Comparison of ENCODE assay signal across 30 mouse cellular contexts in the genomic region with DNA sequence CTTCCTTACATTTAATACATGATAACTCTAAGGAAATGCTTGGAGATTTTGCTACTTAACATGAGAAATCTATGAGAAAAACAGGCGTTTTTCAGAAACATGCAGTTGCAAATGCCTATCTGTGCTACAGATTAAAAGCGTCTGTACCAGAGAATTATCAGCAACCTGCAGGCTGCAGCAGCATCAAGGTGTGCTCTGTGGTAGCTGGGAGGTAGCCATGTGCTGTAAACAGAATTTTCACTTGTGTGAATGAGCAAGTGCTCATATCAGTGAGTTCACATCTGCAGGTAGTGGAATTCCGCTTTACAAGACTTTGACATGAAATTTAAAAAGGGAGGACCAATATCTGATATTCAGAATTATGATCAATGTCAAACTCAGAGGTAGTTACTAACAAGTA. TPM values are rescaled to one million over a fixed set of nuclear protein-coding genes. Genes with fewer than 3 reads are reported as not detected.
DNase-seq lines count a peak whose midpoint lies in the region; ATAC-seq and TF ChIP-seq lines count a peak whose summit lies in the region.
"Had no signal": no experiment of that assay in that cellular context is flagged by ENCODE, and none has a peak within 500 bp of the region (broad histone marks: within the 10 kb centered on the region; RNA-seq: fewer than 3 reads in every experiment).

No protein-coding gene starts in this region.

- H3K4me2 ChIP-seq in midbrain, embryonic 11.5 days = no peak overlapping the region
- H3K4me2 ChIP-seq in midbrain, embryonic 15.5 days = no peak overlapping the region
- no peak overlapping the region for H3K4me2 ChIP-seq in liver, embryonic 14.5 days (ENCODE audit: low read depth)
- H3K4me2 ChIP-seq in liver, postnatal 0 days (ENCODE audit: low read depth, low read length) = no peak overlapping the region
- H3K4me2 ChIP-seq: embryonic facial prominence, embryonic 12.5 days; embryonic facial prominence, embryonic 15.5 days; heart, embryonic 13.5 days; hindbrain, embryonic 15.5 days had no signal

- H3K9me3 ChIP-seq in midbrain, embryonic 11.5 days (ENCODE audit: control insufficient read depth, low read length) = no peaks in the 10 kb centered on the region
- H3K9me3 ChIP-seq in midbrain, embryonic 15.5 days = no peaks in the 10 kb centered on the region
- no peaks in the 10 kb centered on the region for H3K9me3 ChIP-seq in liver, embryonic 14.5 days (ENCODE audit: control insufficient read depth, low read length)
- H3K9me3 ChIP-seq in liver, postnatal 0 days (ENCODE audit: low read length) = no peaks in the 10 kb centered on the region
- H3K9me3 ChIP-seq: embryonic facial prominence, embryonic 12.5 days; embryonic facial prominence, embryonic 15.5 days; G1E; heart, embryonic 10.5 days; heart, embryonic 13.5 days; hindbrain, embryonic 15.5 days had no signal

- H3K4me1 ChIP-seq in midbrain, embryonic 11.5 days (ENCODE audit: control insufficient read depth, insufficient read depth, low read length) = no peaks in the 10 kb centered on the region
- no peaks in the 10 kb centered on the region for H3K4me1 ChIP-seq in midbrain, embryonic 15.5 days
- H3K4me1 ChIP-seq in liver, embryonic 14.5 days (replicated peaks; ENCODE audit: control insufficient read depth in 2 of 2, insufficient read depth in 2 of 2, low read length in 1 of 2) = peaks cover 2 to 3% of the 10 kb centered on the region in 2 experiments; a peak in 1 of 4 replicates
- H3K4me1 ChIP-seq in liver, postnatal 0 days (ENCODE audit: insufficient read depth) = no peaks in the 10 kb centered on the region
- H3K4me1 ChIP-seq: embryonic facial prominence, embryonic 12.5 days; embryonic facial prominence, embryonic 15.5 days; hindbrain, embryonic 15.5 days had no signal

- no peak overlapping the region for H3K27ac ChIP-seq in midbrain, embryonic 11.5 days (ENCODE audit: low read depth, low read length)
- no peak overlapping the region for H3K27ac ChIP-seq in midbrain, embryonic 15.5 days
- no peak overlapping the region for H3K27ac ChIP-seq in liver, embryonic 14.5 days
- no peak overlapping the region for H3K27ac ChIP-seq in liver, postnatal 0 days (ENCODE audit: low read depth)
- H3K27ac ChIP-seq: embryonic facial prominence, embryonic 12.5 days; embryonic facial prominence, embryonic 15.5 days; heart, adult 2 months; heart, embryonic 10.5 days; heart, embryonic 13.5 days; hindbrain, embryonic 15.5 days had no signal

- no peaks in the 10 kb centered on the region for H3K27me3 ChIP-seq in midbrain, embryonic 11.5 days (ENCODE audit: control insufficient read depth, insufficient read depth, low read length)
- H3K27me3 ChIP-seq in midbrain, embryonic 15.5 days (replicated peaks) = no peaks in the 10 kb centered on the region
- no peaks in the 10 kb centered on the region for H3K27me3 ChIP-seq in liver, embryonic 14.5 days (ENCODE audit: control insufficient read depth, insufficient read depth, low read length)
- no peaks in the 10 kb centered on the region for H3K27me3 ChIP-seq in liver, postnatal 0 days (ENCODE audit: insufficient read depth, low read length)
- H3K27me3 ChIP-seq: CH12.LX; embryonic facial prominence, embryonic 12.5 days; embryonic facial prominence, embryonic 15.5 days; heart, embryonic 13.5 days; hindbrain, embryonic 15.5 days had no signal

- H3K36me3 ChIP-seq in midbrain, embryonic 11.5 days (ENCODE audit: control insufficient read depth, insufficient read depth, low read length) = no peaks in the 10 kb centered on the region
- no peaks in the 10 kb centered on the region for H3K36me3 ChIP-seq in midbrain, embryonic 15.5 days (replicated peaks)
- H3K36me3 ChIP-seq in liver, embryonic 14.5 days (replicated peaks; ENCODE audit: control insufficient read depth, insufficient read depth, low read depth) = no peaks in the 10 kb centered on the region
- H3K36me3 ChIP-seq in liver, postnatal 0 days (replicated peaks; ENCODE audit: insufficient read depth, low read length) = no peaks in the 10 kb centered on the region
- H3K36me3 ChIP-seq: embryonic facial prominence, embryonic 12.5 days; embryonic facial prominence, embryonic 15.5 days had no signal

- peak; percentile 74 for TF ChIP-seq EP300 in liver, embryonic 14.5 days (IDR thresholded peaks at IDR 0.05; ENCODE audit: low read depth)
- TF ChIP-seq EP300 in liver, postnatal 0 days (IDR thresholded peaks at IDR 0.05; ENCODE audit: low read depth) = peak; percentile 56

- TF ChIP-seq CTCF in liver, embryonic 14.5 days (IDR thresholded peaks at IDR 0.05; ENCODE audit: low read depth) = no peak
- TF ChIP-seq CTCF in liver, postnatal 0 days (IDR thresholded peaks at IDR 0.05; ENCODE audit: low read depth) = no peak

- H3K4me3 ChIP-seq in midbrain, embryonic 11.5 days (ENCODE audit: low read depth, low read length) = no peak overlapping the region
- H3K4me3 ChIP-seq in midbrain, embryonic 15.5 days = no peak overlapping the region
- H3K4me3 ChIP-seq in liver, embryonic 14.5 days (ENCODE audit: insufficient read depth in 1 of 2, low read depth in 2 of 2, low read length in 2 of 2) = no peak overlapping the region
- no peak overlapping the region for H3K4me3 ChIP-seq in liver, postnatal 0 days (ENCODE audit: low read depth, low read length)
- H3K4me3 ChIP-seq: embryonic facial prominence, embryonic 12.5 days; embryonic facial prominence, embryonic 15.5 days; heart, adult 2 months; heart, embryonic 10.5 days; heart, embryonic 13.5 days; hindbrain, embryonic 15.5 days had no signal

- 95% methylated on average over 3 of the region's 3 CpGs for WGBS in midbrain, embryonic 11.5 days
- WGBS in midbrain, embryonic 15.5 days = 93% methylated on average over 3 of the region's 3 CpGs
- 14% methylated on average over 3 of the region's 3 CpGs for WGBS in liver, embryonic 14.5 days (ENCODE audit: insufficient replicate concordance)
- WGBS in liver, postnatal 0 days (ENCODE audit: insufficient replicate concordance) = 61% methylated on average over 3 of the region's 3 CpGs

- H3K9ac ChIP-seq in midbrain, embryonic 11.5 days (ENCODE audit: low read length) = no peak overlapping the region
- no peak overlapping the region for H3K9ac ChIP-seq in midbrain, embryonic 15.5 days
- H3K9ac ChIP-seq in liver, embryonic 14.5 days (replicated peaks) = no peak overlapping the region
- H3K9ac ChIP-seq in liver, postnatal 0 days (replicated peaks) = no peak overlapping the region
- H3K9ac ChIP-seq: embryonic facial prominence, embryonic 12.5 days; embryonic facial prominence, embryonic 15.5 days; forebrain, postnatal 0 days; heart, embryonic 13.5 days; hindbrain, embryonic 15.5 days had no signal

- ATAC-seq in midbrain, embryonic 11.5 days (ENCODE audit: low FRiP score) = no peak
- no peak for ATAC-seq in midbrain, embryonic 15.5 days (replicated peaks)
- peak; percentile 68 for ATAC-seq in liver, embryonic 14.5 days (ENCODE audit: insufficient read depth)
- ATAC-seq in liver, postnatal 0 days = 0 out of 2 replicates have a peak, but pooled peaks have one; percentile 33
- ATAC-seq in frontal cortex, adult (ENCODE audit: low TSS enrichment) = no peak
- ATAC-seq: forebrain, embryonic 14.5 days; forebrain, postnatal 0 days; Patski had no signal

- DNase-seq in midbrain, embryonic 11.5 days (ENCODE audit: low spot score, missing footprints) = peak; percentile 77
- DNase-seq in liver, embryonic 14.5 days (ENCODE audit: low read depth in 3 of 3, low spot score in 3 of 3) = peak in 1 of 3 experiments; percentile 22
- DNase-seq in liver, postnatal 0 days = no peak
- DNase-seq in gastrocnemius, adult 8-10 months (ENCODE audit: low spot score in 2 of 2) = no peak
- DNase-seq: adrenal gland, postnatal 10 days; adrenal gland, postnatal 36 days; B cell, adult 2 months; cerebellum, adult 11 months; cerebellum, adult 2 months; cerebellum, adult 9-11 months; cerebellum, postnatal 25 days; forebrain, postnatal 0 days; gastrocnemius, postnatal 10 days; gastrocnemius, postnatal 36 days; heart, adult 2 months; heart, postnatal 14 days; heart, postnatal 4 days had no signal

RNA-seq across cellular contexts. Expression of a gene that starts 42.7 kb away (rescaled TPM):
- 1.7 TPM in 2 replicates for polyA plus RNA-seq in midbrain, embryonic 11.5 days (2014; fragmentation: Nextera tagmentation; extraction: Ambion mirVana)
- polyA plus RNA-seq in midbrain, embryonic 15.5 days (2015; fragmentation: Nextera tagmentation; extraction: Ambion mirVana) = 1.5 and 1.6 TPM in 2 replicates
- 0.02 TPM in 2 replicates for polyA plus RNA-seq in liver, embryonic 14.5 days (2012; rRNA removed)
- polyA plus RNA-seq in liver, embryonic 14.5 days (2014; fragmentation: Nextera tagmentation; extraction: Ambion mirVana) = 0.09 TPM in 1 of 2 replicates, not detected in the other
- polyA plus RNA-seq in liver, postnatal 0 days (2015; fragmentation: Nextera tagmentation; extraction: Ambion mirVana) = 0.05 and 0.11 TPM in 2 replicates
- total RNA-seq in gastrocnemius, adult 8-10 months (2022) = 10 to 100 TPM; 33.3 to 44.9 (median 39.0) TPM
- total RNA-seq: CH12.LX; common myeloid progenitor, adult 5-6 weeks; granulocyte monocyte progenitor cell, adult 5-6 weeks had no signal
- polyA plus RNA-seq: G1E had no signal

Comparison
In these comparisons a context has a peak if more than half of its experiments do, and no peak if none do; other contexts are left out.
1. ATAC-seq: peak in liver, embryonic 14.5 days (single experiment) and liver, postnatal 0 days (single experiment); none in midbrain, embryonic 11.5 days (single experiment), midbrain, embryonic 15.5 days (single experiment) and frontal cortex, adult (single experiment).